Mouse (Mus musculus): ENCODE data around the gene Trhr2. TPM values are rescaled to one million over a fixed set of nuclear protein-coding genes. Genes with fewer than 3 reads are reported as not detected.

Trhr2 gene
- total RNA-seq, 2 experiments from 2014 or later, result 8.0 to 9.2 TPM

GRCm38 (mm10) chr8:122316402-122316801, 44.1 kb downstream of the Trhr2 start:
- no peak for DNase-seq (ENCODE audit: low spot score in 2 of 2)
- intact Hi-C loops (cut with DNase I), result no loop called here

- intact Hi-C loops (cut with DNase I), result no loop called here
- DNase-seq (ENCODE audit: low spot score in 2 of 2), result no peak
Observed at GRCm38 (mm10) chr8:122314899-122315496, 45.5 kb downstream of the Trhr2 start.

- DNase-seq (ENCODE audit: low spot score in 2 of 2), result no peak
- intact Hi-C loops (cut with DNase I), result no loop called here
Observed at GRCm38 (mm10) chr8:122313310-122313709, 47.2 kb downstream of the Trhr2 start.

- intact Hi-C loops (cut with DNase I), result no loop called here
- DNase-seq (ENCODE audit: low spot score in 2 of 2), result no peak
Observed at GRCm38 (mm10) chr8:122312553-122312952, 48.0 kb downstream of the Trhr2 start.

GRCm38 (mm10) chr8:122311115-122311514, 49.4 kb downstream of the Trhr2 start:
- no peak for DNase-seq (ENCODE audit: low spot score in 2 of 2)
- intact Hi-C loops (cut with DNase I), result no loop called here

GRCm38 (mm10) chr8:122309272-122309671, 51.3 kb downstream of the Trhr2 start:
- intact Hi-C loops (cut with DNase I), result no loop called here
- no peak for DNase-seq (ENCODE audit: low spot score in 2 of 2)

- no peak for DNase-seq (ENCODE audit: low spot score in 2 of 2)
- intact Hi-C loops (cut with DNase I), result no loop called here
Observed at GRCm38 (mm10) chr8:122307836-122308235, 52.7 kb downstream of the Trhr2 start.

Other genes with a start within 250 kb of the Trhr2 start
- 10 to 100 TPM; 33.9 to 35.3 TPM for gene Zfpm1, start 78.6 kb downstream of the Trhr2 start, total RNA-seq (2021)
- 10 to 100 TPM; 38.8 to 49.9 TPM for gene Zc3h18, start 15.9 kb upstream of the Trhr2 start, total RNA-seq (2021)
- not detected for gene Il17c, start 61.3 kb upstream of the Trhr2 start, total RNA-seq (2021)
- gene Cyba, start 72.2 kb upstream of the Trhr2 start, total RNA-seq (2021), result 1 to 10 TPM; 7.9 TPM
- gene Mvd, start 82.7 kb upstream of the Trhr2 start, total RNA-seq (2021), result 10 to 100 TPM; 20.5 to 30.8 TPM
- gene Snai3, start 100.0 kb upstream of the Trhr2 start, total RNA-seq (2021), result under 1 TPM; 0.57 to 0.84 TPM
- gene Rnf166, start 115.3 kb upstream of the Trhr2 start, total RNA-seq (2021), result 10 to 100 TPM; 32.2 to 38.9 TPM
- 10 to 100 TPM; 19.7 to 29.1 TPM for gene Ctu2, start 115.4 kb upstream of the Trhr2 start, total RNA-seq (2021)
- 1 to 10 TPM; 6.5 to 7.6 TPM for gene Piezo1, start 190.6 kb upstream of the Trhr2 start, total RNA-seq (2021)
- 1 to 10 TPM; 1.8 to 3.5 TPM for gene Cdt1, start 207.3 kb upstream of the Trhr2 start, total RNA-seq (2021)
- 10 to 100 TPM; 54.5 to 62.3 TPM for gene Aprt, start 216.2 kb upstream of the Trhr2 start, total RNA-seq (2021)